Mouse (Mus musculus) embryonic facial prominence, embryonic 12.5 days (tissue): ENCODE data around the gene Tfr2. TPM values are rescaled to one million over a fixed set of nuclear protein-coding genes. Genes with fewer than 3 reads are reported as not detected.

Experiments used
- ATAC-seq: fragments of 200-750 bp; cut with Nextera tagmentation; 2 replicates; pipeline ENCODE4 v1.8.0; 2017; ENCODE audit not compliant: insufficient number of reproducible peaks, insufficient read depth, low FRiP score, low TSS enrichment
- H3K27ac ChIP-seq: fragments of 300-500 bp; sonication (generic); 2 replicates; pipeline ENCODE4 v1.5.1; 2016; ENCODE audit warnings: mild to moderate bottlenecking
- H3K27me3 ChIP-seq: fragments of 300-500 bp; sonication (generic); 2 replicates; pipeline ENCODE4 v1.6.1; 2016; ENCODE audit warnings: mild to moderate bottlenecking, moderate library complexity
- H3K36me3 ChIP-seq: fragments of 300-500 bp; sonication (generic); 2 replicates; pipeline ENCODE4 v1.6.1; 2016; ENCODE audit warnings: mild to moderate bottlenecking
- H3K4me1 ChIP-seq: fragments of 300-500 bp; sonication (generic); 2 replicates; pipeline ENCODE4 v1.6.1; 2016
- H3K4me2 ChIP-seq: fragments of 300-500 bp; sonication (generic); replicated peaks from 2 replicates; pipeline ENCODE4 v1.6.1; 2016; ENCODE audit warnings: mild to moderate bottlenecking, moderate library complexity
- H3K4me3 ChIP-seq: fragments of 300-500 bp; sonication (generic); 2 replicates; pipeline ENCODE4 v1.5.1; 2016; ENCODE audit warnings: mild to moderate bottlenecking
- H3K9ac ChIP-seq: fragments of 300-500 bp; sonication (generic); 2 replicates; pipeline ENCODE4 v1.6.1; 2016; ENCODE audit warnings: mild to moderate bottlenecking, moderate library complexity
- H3K9me3 ChIP-seq: fragments of 300-500 bp; sonication (generic); 2 replicates; pipeline ENCODE4 v1.6.1; 2016; ENCODE audit warnings: mild to moderate bottlenecking, moderate library complexity
- WGBS: fragments of 180-500 bp; shearing (Covaris S2); methylation state at CpG from one replicate; pipeline ENCODE4 v1.1.7; 2016; 5-methylcytosine and 5-hydroxymethylcytosine counted together
- polyA plus RNA-seq: library from polyadenylated mRNA; unstranded; fragments of >200 nt; fragmentation: Nextera tagmentation; extraction: Ambion mirVana; gene quantifications from 2 replicates; pipeline ENCODE4 v1.2.1, GENCODE M21; 2016

Gene Tfr2
- polyA plus RNA-seq, 1 experiment from 2014 or later = 0.95 TPM

DNA sequence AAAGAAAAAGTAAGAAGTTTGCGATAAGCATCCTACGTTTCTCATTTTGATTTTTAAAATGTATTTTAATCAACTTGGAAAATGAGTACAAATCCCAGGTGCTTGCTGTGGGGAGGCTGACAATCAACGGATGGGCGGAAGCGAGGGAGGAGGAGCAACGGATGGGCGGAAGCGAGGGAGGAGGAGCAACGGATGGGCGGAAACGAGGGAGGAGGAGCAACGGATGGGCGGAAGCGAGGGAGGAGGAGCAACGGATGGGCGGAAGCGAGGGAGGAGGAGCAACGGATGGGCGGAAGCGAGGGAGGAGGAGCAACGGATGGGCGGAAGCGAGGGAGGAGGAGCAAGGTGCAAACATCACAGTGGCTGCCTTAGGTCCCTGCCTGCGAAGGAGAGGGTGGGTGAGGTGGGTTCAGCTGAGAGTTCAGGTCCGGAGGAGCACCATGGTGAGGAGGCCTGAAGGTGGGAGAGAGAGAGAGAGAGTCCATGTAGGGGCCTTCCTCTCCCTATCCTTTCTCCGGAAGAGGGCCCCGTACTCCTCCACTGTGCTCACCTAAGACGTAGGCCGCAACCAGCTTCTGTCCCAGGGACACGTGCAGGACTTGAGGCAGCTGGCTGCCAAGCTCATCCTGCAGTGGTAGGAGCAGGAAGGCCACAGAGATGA, 27.1 kb downstream of the Tfr2 start:
- Histone ChIP-seq H3K4me3 (no peak overlapping the region), H3K4me1 (peaks cover 12% of the 10 kb centered on the region), H3K36me3 (peaks cover 9% of the 10 kb centered on the region), H3K27ac (no peak overlapping the region), H3K4me2 (peak overlapping the region; percentile 16; the same call in 1 of the 2 replicates), H3K9me3 (no peaks in the 10 kb centered on the region), H3K27me3 (no peaks in the 10 kb centered on the region), H3K9ac (no peak overlapping the region)
- ATAC-seq = no peak
- 24% methylated on average over 28 of the region's 30 CpGs for WGBS

DNA sequence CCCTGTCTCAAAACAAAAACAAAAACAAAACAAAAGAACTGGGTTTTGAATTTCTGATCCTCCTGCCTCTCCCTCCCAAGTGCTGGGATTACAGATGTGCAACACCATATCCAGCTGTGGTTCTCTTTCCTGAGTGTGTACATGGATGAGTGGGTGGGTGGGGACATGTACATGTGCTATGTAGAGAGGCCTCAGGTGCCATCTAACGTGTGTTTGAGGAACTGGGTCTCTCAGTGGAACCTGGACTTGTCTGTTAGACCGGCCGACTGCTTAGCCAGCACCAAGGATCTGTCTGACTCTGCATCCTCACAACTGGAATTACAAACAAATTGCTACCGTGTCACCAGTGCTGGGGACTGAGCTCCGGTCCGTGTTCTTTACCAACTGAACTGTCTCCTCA, 28.0 kb downstream of the Tfr2 start:
- peaks cover 17% of the 10 kb centered on the region for H3K4me1 ChIP-seq
- H3K9ac ChIP-seq = no peak overlapping the region
- no peak overlapping the region for H3K4me3 ChIP-seq
- H3K27me3 ChIP-seq = no peaks in the 10 kb centered on the region
- H3K4me2 ChIP-seq = no peak overlapping the region
- 93% methylated on average over 6 of the region's 6 CpGs for WGBS
- no peak for ATAC-seq
- H3K9me3 ChIP-seq = no peaks in the 10 kb centered on the region
- no peak overlapping the region for H3K27ac ChIP-seq
- peaks cover 9% of the 10 kb centered on the region for H3K36me3 ChIP-seq

DNA sequence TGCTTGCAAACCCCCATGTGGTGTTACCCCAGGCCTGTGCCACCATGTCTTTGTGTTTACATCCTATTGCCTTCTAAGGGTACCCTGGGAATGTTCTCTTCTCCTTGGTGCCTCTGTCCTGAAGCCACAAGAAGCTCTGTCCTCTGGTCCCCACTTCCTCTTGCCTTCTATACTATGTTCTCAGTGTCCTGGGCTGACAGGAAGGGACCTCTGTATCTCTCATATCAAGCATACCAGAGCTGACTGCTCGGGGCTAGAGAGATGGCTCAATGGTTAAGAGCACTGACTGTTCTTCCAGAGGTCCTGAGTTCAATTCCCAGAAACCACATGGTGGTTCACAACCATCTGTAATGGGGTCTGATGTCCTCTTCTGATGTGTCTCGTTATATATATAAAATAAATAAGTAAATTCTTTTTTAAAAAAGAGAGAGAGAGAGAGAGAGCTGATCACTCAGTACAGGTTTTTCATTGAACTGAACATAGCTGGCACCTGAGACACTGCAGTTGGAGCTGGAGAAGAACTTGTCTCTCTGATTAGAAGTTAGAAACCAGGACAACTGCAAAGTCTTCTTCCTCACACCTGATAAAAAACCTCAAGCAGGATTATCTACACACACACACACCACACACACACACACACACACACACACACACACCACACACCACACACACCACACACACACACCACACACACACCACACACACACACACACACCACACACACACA, 28.6 kb downstream of the Tfr2 start:
- 79% methylated on average over 2 of the region's 2 CpGs for WGBS

DNA sequence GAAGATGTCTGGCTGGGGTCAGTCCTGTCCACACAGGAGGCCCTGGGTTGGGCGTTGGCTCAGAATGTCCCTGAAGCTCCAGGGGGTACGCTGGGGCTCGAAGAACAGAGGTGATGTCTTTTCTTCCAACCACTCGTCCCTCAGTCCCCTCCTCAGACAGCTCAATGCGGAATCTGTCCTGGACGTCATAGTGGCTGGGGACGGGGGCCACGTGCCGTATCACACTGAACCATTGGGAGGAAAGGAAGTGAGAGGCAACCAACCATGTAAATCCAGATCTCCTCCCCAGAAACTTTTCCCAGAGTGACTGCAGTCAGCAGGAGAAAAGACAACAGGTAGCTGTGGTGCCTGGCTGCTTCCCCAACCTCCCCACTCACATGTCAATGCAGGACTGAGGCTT, 30.0 kb downstream of the Tfr2 start:
- no peak overlapping the region; the same call in 1 of the 2 replicates for H3K27ac ChIP-seq
- H3K4me3 ChIP-seq = peak overlapping the region; percentile 64
- no peaks in the 10 kb centered on the region for H3K27me3 ChIP-seq
- no peak for ATAC-seq
- peaks cover 27% of the 10 kb centered on the region for H3K4me1 ChIP-seq
- H3K9me3 ChIP-seq = no peaks in the 10 kb centered on the region
- 58% methylated on average over 9 of the region's 9 CpGs for WGBS
- H3K9ac ChIP-seq = peak overlapping the region; percentile 74; the same call in 1 of the 2 replicates
- H3K36me3 ChIP-seq = peaks cover 9% of the 10 kb centered on the region
- peak overlapping the region; percentile 96 for H3K4me2 ChIP-seq

More for the DNA sequence above, 28.6 kb downstream of the Tfr2 start:
- H3K9ac ChIP-seq = no peak overlapping the region
- peaks cover 23% of the 10 kb centered on the region for H3K4me1 ChIP-seq
- no peak overlapping the region for H3K4me3 ChIP-seq
- no peak for ATAC-seq
- H3K4me2 ChIP-seq = no peak overlapping the region
- no peaks in the 10 kb centered on the region for H3K27me3 ChIP-seq
- no peaks in the 10 kb centered on the region for H3K9me3 ChIP-seq
- H3K36me3 ChIP-seq = peaks cover 9% of the 10 kb centered on the region
- H3K27ac ChIP-seq = no peak overlapping the region

DNA sequence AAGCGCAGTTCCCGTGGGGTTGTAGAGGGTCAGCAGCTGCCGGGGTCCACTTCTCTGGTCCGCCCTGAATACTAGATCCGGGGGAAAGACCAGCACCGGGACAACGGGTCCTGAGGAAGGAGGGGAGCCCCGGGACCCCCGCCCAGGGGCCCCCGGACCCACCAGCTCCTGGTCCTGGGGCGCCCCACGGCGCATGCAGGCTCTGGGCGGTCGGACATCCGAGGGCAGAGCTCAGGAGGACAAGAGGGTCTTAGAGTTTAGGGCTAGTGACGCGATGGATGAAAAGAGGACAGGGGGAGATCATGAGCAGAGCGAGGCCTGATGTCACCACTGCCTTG, 30.6 kb downstream of the Tfr2 start:
- H3K27ac ChIP-seq = peak overlapping the region; percentile 71
- no peaks in the 10 kb centered on the region for H3K9me3 ChIP-seq
- ATAC-seq = no peak; the same call in none of the 2 replicates
- WGBS = 4% methylated on average over 19 of the region's 19 CpGs
- H3K4me3 ChIP-seq = peak overlapping the region; percentile 64
- H3K27me3 ChIP-seq = no peaks in the 10 kb centered on the region
- peak overlapping the region; percentile 96 for H3K4me2 ChIP-seq
- peaks cover 15% of the 10 kb centered on the region for H3K36me3 ChIP-seq
- peaks cover 27% of the 10 kb centered on the region for H3K4me1 ChIP-seq
- peak overlapping the region; percentile 74 for H3K9ac ChIP-seq

DNA sequence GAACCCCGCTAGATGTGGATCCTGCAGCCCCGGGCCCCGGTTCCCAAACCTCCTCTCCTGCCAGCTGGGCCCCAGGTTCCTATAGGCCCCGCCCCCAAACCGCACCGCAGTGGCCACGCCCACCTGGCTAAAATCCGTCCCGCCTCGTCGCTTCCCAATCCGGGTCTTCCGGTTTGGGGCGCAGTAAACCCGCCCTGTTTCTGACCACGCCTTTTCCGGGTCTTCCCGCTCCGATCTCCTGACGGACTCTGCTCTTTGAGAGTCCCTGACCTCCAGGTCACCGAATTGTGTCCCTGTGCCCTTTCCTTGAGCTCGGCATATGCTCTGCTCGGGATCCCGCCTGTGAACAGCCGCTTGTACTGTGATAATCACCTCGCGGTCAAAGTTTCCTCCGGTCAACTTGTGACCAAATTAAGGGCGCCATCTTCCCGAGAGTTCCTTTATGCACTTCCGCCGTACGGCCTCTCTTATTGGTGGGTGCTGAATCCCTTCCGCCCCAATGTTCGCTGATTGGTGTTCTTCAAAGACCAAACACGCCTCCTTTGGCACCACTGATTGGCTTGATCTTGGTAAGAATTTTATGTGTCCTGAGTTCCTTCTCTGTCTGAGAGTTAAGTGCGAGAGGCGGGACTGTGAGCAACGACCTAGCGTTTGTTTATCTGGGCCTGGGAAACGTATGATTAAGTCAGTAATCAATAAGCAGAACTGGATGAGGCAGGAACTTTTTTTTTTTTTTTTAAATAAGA, 31.2 kb downstream of the Tfr2 start, which contains the start of gene Mospd3:
Gene Mospd3, minus strand, starts transcription at position 440 of the 746 bp plus-strand sequence.
- peak; percentile 87 for ATAC-seq
- Histone ChIP-seq H3K4me1 (peaks cover 27% of the 10 kb centered on the region), H3K9me3 (no peaks in the 10 kb centered on the region), H3K4me3 (peak within 1 kb of the TSS; percentile 64), H3K27ac (peak within 1 kb of the TSS; percentile 83), H3K27me3 (no peaks in the 10 kb centered on the region), H3K36me3 (peaks cover 20% of the 10 kb centered on the region), H3K4me2 (peak within 1 kb of the TSS; percentile 96), H3K9ac (peak within 1 kb of the TSS; percentile 74)
- under 1% methylated on average over 41 of the region's 41 CpGs for WGBS

DNA sequence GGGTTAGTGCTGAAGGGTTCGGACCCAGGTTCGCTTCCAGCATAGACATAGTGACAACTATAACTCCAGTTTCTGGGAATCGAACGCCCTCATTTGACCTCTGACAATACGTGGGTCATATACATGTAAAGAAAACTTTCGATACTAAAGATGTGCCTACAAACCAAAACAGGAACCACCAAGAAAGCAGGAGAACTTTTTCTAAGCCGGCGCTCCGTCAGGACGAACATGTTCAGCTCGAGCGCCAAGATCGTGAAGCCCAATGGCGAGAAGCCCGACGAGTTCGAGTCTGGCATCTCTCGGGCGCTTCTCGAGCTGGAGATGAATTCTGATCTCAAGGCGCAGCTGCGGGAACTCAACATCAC, 31.7 kb downstream of the Tfr2 start:
- Histone ChIP-seq H3K27me3 (no peaks in the 10 kb centered on the region), H3K36me3 (peaks cover 26% of the 10 kb centered on the region), H3K4me3 (peak overlapping the region; percentile 64), H3K27ac (peak overlapping the region; percentile 69), H3K4me2 (peak overlapping the region; percentile 96), H3K4me1 (peaks cover 27% of the 10 kb centered on the region), H3K9ac (peak overlapping the region; percentile 58), H3K9me3 (no peaks in the 10 kb centered on the region)
- under 1% methylated on average over 22 of the region's 22 CpGs for WGBS
- ATAC-seq = 0 out of 2 replicates have a peak, but pooled peaks have one; percentile 0

DNA sequence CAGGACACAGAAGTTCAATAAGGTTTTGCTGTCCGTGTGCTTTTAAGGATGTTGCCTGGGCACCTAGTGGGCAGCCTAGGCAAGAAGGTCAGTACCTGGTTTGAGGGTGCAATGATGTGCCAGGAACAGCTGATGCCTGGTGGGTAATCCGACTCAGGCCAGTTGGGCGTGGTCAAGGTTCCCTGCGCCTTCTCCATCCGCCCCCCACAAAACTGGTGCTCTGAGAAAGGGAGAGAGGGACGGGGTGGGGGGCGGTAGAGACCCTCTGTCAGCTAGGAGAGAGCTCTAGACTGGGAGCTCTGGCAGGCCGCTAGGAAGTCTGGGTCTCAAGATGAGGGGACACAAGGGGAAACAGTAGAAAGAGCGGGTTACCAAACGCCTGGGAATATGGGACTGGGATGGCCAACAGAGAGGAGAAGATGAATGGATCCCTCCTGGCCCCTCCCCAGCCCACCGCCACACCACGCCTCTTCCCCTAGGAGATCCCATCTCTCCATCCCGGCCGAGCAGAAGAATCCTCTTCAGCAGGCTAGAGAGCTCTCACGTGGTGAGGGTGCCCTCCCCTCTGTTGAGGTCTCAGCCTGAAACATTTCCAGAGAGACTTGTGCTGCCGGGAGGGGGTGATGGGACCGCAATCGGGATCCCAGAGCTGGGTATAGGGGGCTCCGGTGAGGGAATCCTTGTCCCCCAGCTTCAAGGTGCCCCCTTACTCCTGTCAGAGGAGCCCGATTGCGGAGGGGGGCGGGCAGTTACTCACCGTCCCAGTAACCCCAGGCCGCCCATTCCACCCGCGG, 38.4 kb downstream of the Tfr2 start:
- no peaks in the 10 kb centered on the region for H3K9me3 ChIP-seq
- no peaks in the 10 kb centered on the region for H3K27me3 ChIP-seq
- H3K36me3 ChIP-seq = peaks cover 30% of the 10 kb centered on the region
- no peak for ATAC-seq
- WGBS = 16% methylated on average over 26 of the region's 26 CpGs
- peak overlapping the region; percentile 47 for H3K9ac ChIP-seq
- peak overlapping the region; percentile 42 for H3K27ac ChIP-seq
- H3K4me3 ChIP-seq = peak overlapping the region; percentile 29
- H3K4me1 ChIP-seq = peaks cover 62% of the 10 kb centered on the region
- peak overlapping the region; percentile 59 for H3K4me2 ChIP-seq

DNA sequence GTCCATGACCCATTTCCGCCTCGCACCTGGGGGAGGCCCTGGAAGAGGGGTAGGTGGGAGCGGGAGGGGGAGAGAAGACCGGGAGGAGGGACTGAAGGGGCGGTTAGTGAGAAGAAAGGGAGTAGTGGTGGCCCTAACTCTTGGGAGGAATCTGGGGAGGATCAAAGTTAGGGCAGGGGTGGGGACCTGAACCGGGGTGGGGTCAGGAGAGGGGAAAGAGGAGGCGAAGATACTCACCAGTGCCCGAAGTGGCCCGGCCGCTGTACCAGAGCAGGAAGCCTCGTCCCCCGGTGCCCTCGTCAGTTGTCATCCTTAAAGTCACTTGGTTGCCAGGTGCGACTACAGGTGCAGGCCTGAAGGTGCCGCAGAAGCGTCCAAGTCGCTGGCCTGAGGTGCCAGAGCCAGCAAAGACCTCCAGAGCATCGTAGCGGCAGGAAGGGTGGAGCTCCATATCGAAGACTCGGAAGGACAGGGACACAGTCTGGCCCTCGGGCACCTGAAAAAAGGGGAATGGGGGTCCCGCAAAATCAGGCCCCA, 39.1 kb downstream of the Tfr2 start:
- Histone ChIP-seq H3K27me3 (no peaks in the 10 kb centered on the region), H3K9ac (peak overlapping the region; percentile 47), H3K9me3 (no peaks in the 10 kb centered on the region), H3K4me2 (peak overlapping the region; percentile 59), H3K4me3 (peak overlapping the region; percentile 29), H3K27ac (peak overlapping the region; percentile 42), H3K36me3 (peaks cover 30% of the 10 kb centered on the region), H3K4me1 (peaks cover 63% of the 10 kb centered on the region)
- 10% methylated on average over 22 of the region's 23 CpGs for WGBS
- ATAC-seq = no peak

DNA sequence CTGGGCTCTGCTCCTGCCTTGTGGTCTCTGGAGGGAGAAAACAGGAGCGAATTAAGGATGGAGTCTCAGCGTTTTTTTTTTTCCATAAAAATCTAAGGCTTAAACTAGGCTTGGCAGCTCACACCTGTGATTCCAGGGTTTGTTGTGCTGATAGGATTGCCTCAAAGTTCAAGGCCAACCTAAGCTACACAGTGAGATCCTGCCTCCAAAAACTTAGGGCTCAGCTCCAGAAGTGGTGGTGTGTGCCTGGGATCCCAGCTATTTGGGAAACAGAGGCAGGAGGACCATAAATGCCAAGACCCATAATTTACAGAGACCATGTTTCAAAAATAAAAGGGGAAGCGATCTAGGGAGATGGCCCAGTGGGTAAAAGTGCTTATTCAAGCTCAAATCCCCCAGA, 39.7 kb downstream of the Tfr2 start:
- ATAC-seq = no peak
- peaks cover 63% of the 10 kb centered on the region for H3K4me1 ChIP-seq
- peak overlapping the region; percentile 47 for H3K9ac ChIP-seq
- peak overlapping the region; percentile 59 for H3K4me2 ChIP-seq
- H3K27me3 ChIP-seq = no peaks in the 10 kb centered on the region
- peak overlapping the region; percentile 29 for H3K4me3 ChIP-seq
- peaks cover 30% of the 10 kb centered on the region for H3K36me3 ChIP-seq
- H3K27ac ChIP-seq = peak overlapping the region; percentile 98
- 52% methylated on average over 3 of the region's 3 CpGs for WGBS
- H3K9me3 ChIP-seq = no peaks in the 10 kb centered on the region

DNA sequence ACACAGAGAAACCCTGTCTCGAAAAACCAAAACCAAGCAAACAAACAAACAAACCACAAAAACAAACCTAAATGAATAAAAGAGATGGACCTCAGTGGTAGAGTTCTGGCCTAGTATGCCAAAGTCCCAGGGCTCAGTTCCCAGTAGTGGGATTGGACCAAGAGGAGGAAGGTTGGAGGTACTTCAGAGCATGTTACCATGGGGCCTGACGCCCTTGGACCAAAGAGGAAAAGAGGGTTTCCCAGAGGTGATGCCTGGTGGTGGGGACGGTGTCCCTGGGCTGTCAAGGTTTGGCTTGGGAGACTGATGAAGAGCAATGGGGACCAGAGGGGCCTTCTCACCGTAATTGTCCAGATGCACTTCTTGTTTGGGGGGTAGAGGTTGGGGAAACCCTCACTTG, 40.4 kb downstream of the Tfr2 start:
- WGBS = 39% methylated on average over 4 of the region's 4 CpGs
- no peak for ATAC-seq

More for the DNA sequence above, 40.4 kb downstream of the Tfr2 start:
- Histone ChIP-seq H3K9me3 (no peaks in the 10 kb centered on the region), H3K9ac (peak overlapping the region; percentile 52), H3K27ac (peak overlapping the region; percentile 98), H3K36me3 (peaks cover 26% of the 10 kb centered on the region), H3K27me3 (no peaks in the 10 kb centered on the region), H3K4me3 (peak overlapping the region; percentile 36), H3K4me2 (peak overlapping the region; percentile 59), H3K4me1 (peaks cover 63% of the 10 kb centered on the region)
